ENCODE assay signal across 8 mouse cellular contexts in genomic region chr6:6955764-6956561, GRCm38 (mm10). TPM values are rescaled to one million over a fixed set of nuclear protein-coding genes. Genes with fewer than 3 reads are reported as not detected.
DNase-seq lines count a peak whose midpoint lies in the region; ATAC-seq and TF ChIP-seq lines count a peak whose summit lies in the region.

TSS of gene Sdhaf3 (plus strand) at chr6:6956004.

- ATAC-seq in embryonic facial prominence, embryonic 13.5 days (ENCODE audit: insufficient number of reproducible peaks, insufficient read depth, low FRiP score, low TSS enrichment, low read depth), result peak; percentile 99
- ATAC-seq in limb, embryonic 12.5 days (ENCODE audit: insufficient number of reproducible peaks, insufficient read depth, low FRiP score, low TSS enrichment, low read depth), result peak; percentile 97
- peak; percentile 100 for ATAC-seq in midbrain, embryonic 15.5 days (replicated peaks)

- no peak for TF ChIP-seq POLR2A in kidney, adult 2 months (IDR thresholded peaks at IDR 0.05; ENCODE audit: low read depth, low read length)
- no peak; the same call in 1 of the 2 replicates for TF ChIP-seq POLR2A in spleen, adult 2 months (IDR thresholded peaks at IDR 0.05; ENCODE audit: low read depth, low read length)

- H3K4me1 ChIP-seq in embryonic facial prominence, embryonic 13.5 days, result peaks cover 4% of the 10 kb centered on the region; the same call in 1 of the 2 replicates
- H3K4me1 ChIP-seq in kidney, adult 2 months (ENCODE audit: control insufficient read depth, insufficient read depth, low read length), result no peaks in the 10 kb centered on the region
- peaks cover 5% of the 10 kb centered on the region; the same call in 1 of the 2 replicates for H3K4me1 ChIP-seq in limb, embryonic 12.5 days (replicated peaks)
- H3K4me1 ChIP-seq in midbrain, embryonic 15.5 days, result peaks cover 9% of the 10 kb centered on the region
- H3K4me1 ChIP-seq in spleen, adult 2 months (ENCODE audit: control insufficient read depth, insufficient read depth, insufficient read length), result no peaks in the 10 kb centered on the region; the same call in 1 of the 2 replicates

- H3K4me3 ChIP-seq in embryonic facial prominence, embryonic 13.5 days, result peak within 1 kb of the TSS; percentile 67
- H3K4me3 ChIP-seq in kidney, adult 2 months (ENCODE audit: insufficient read depth, low read depth, low read length), result peak within 1 kb of the TSS; percentile 74
- H3K4me3 ChIP-seq in limb, embryonic 12.5 days (replicated peaks), result peak within 1 kb of the TSS; percentile 68
- H3K4me3 ChIP-seq in midbrain, embryonic 15.5 days, result peak within 1 kb of the TSS; percentile 58
- H3K4me3 ChIP-seq in spleen, adult 2 months (ENCODE audit: extremely low read depth, insufficient read depth, insufficient read length), result peak within 1 kb of the TSS; percentile 93

- no peak for TF ChIP-seq CTCF in kidney, adult 2 months (conservative IDR thresholded peaks at IDR 0.05; ENCODE audit: insufficient read depth, insufficient read length, low read depth, low read length)
- no peak; the same call in 1 of the 2 replicates for TF ChIP-seq CTCF in spleen, adult 2 months (IDR thresholded peaks at IDR 0.05; ENCODE audit: extremely low read depth, insufficient read depth, insufficient read length, insufficient replicate concordance)

- H3K27me3 ChIP-seq in embryonic facial prominence, embryonic 13.5 days, result no peaks in the 10 kb centered on the region
- no peaks in the 10 kb centered on the region for H3K27me3 ChIP-seq in kidney, adult 2 months (replicated peaks; ENCODE audit: control insufficient read depth, insufficient read depth, low read length)
- H3K27me3 ChIP-seq in limb, embryonic 12.5 days, result no peaks in the 10 kb centered on the region
- H3K27me3 ChIP-seq in midbrain, embryonic 15.5 days (replicated peaks), result no peaks in the 10 kb centered on the region
- H3K27me3 ChIP-seq in spleen, adult 2 months (ENCODE audit: control insufficient read depth, insufficient read depth, low read length), result no peaks in the 10 kb centered on the region

- peak within 1 kb of the TSS; percentile 62 for H3K27ac ChIP-seq in embryonic facial prominence, embryonic 13.5 days
- peak within 1 kb of the TSS; percentile 24; the same call in 1 of the 2 replicates for H3K27ac ChIP-seq in kidney, adult 2 months (ENCODE audit: insufficient read depth, low read depth, low read length)
- H3K27ac ChIP-seq in limb, embryonic 12.5 days, result peak within 1 kb of the TSS; percentile 62
- H3K27ac ChIP-seq in midbrain, embryonic 15.5 days, result peak within 1 kb of the TSS; percentile 73
- H3K27ac ChIP-seq in spleen, adult 2 months (ENCODE audit: insufficient read depth, low read length), result peak within 1 kb of the TSS; percentile 64

- peak within 1 kb of the TSS; percentile 64 for H3K4me2 ChIP-seq in embryonic facial prominence, embryonic 13.5 days
- H3K4me2 ChIP-seq in limb, embryonic 12.5 days, result peak within 1 kb of the TSS; percentile 75
- peak within 1 kb of the TSS; percentile 66 for H3K4me2 ChIP-seq in midbrain, embryonic 15.5 days

- WGBS in embryonic facial prominence, embryonic 13.5 days, result under 1% methylated on average over 52 of the region's 52 CpGs
- WGBS in kidney, adult 2 months, result under 1% methylated on average over 52 of the region's 52 CpGs
- WGBS in limb, embryonic 12.5 days, result under 1% methylated on average over 52 of the region's 52 CpGs
- under 1% methylated on average over 52 of the region's 52 CpGs for WGBS in midbrain, embryonic 15.5 days
- under 1% methylated on average over 52 of the region's 52 CpGs for WGBS in spleen, adult 2 months

- H3K9ac ChIP-seq in embryonic facial prominence, embryonic 13.5 days, result peak within 1 kb of the TSS; percentile 80
- peak within 1 kb of the TSS; percentile 61 for H3K9ac ChIP-seq in limb, embryonic 12.5 days (replicated peaks)
- H3K9ac ChIP-seq in midbrain, embryonic 15.5 days, result peak within 1 kb of the TSS; percentile 64

- peak; percentile 98 for DNase-seq in 3134 (ENCODE audit: extremely low read depth, insufficient read length, low spot score)
- DNase-seq in adrenal gland, postnatal 36 days, result peak; percentile 95 to 96
- DNase-seq in heart, adult 18-20 months, result peak; percentile 97 to 98
- DNase-seq in kidney, adult 2 months, result peak; percentile 98
- DNase-seq in spleen, adult 2 months (ENCODE audit: low read depth in 1 of 2, low spot score in 2 of 2), result peak; percentile 91

- H3K9me3 ChIP-seq in embryonic facial prominence, embryonic 13.5 days, result no peaks in the 10 kb centered on the region
- H3K9me3 ChIP-seq in limb, embryonic 12.5 days, result no peaks in the 10 kb centered on the region
- H3K9me3 ChIP-seq in midbrain, embryonic 15.5 days, result no peaks in the 10 kb centered on the region

- H3K36me3 ChIP-seq in embryonic facial prominence, embryonic 13.5 days, result no peaks in the 10 kb centered on the region
- no peaks in the 10 kb centered on the region for H3K36me3 ChIP-seq in kidney, adult 2 months (ENCODE audit: control insufficient read depth, insufficient read depth, low read length)
- no peaks in the 10 kb centered on the region for H3K36me3 ChIP-seq in limb, embryonic 12.5 days
- no peaks in the 10 kb centered on the region for H3K36me3 ChIP-seq in midbrain, embryonic 15.5 days (replicated peaks)
- no peaks in the 10 kb centered on the region for H3K36me3 ChIP-seq in spleen, adult 2 months (ENCODE audit: control insufficient read depth, insufficient read depth, low read length)

RNA-seq across cellular contexts. Expression of gene Sdhaf3, which starts in this region (rescaled TPM):
- 1 to 10 TPM; 4.5 to 6.2 TPM for total RNA-seq in adrenal gland, postnatal 36 days (2021)
- 6.5 and 8.7 TPM in 2 replicates for polyA plus RNA-seq in embryonic facial prominence, embryonic 13.5 days (2015; fragmentation: Nextera tagmentation; extraction: Ambion mirVana)
- 1 to 10 TPM; 4.6 to 4.7 TPM for total RNA-seq in heart, adult 18-20 months (2021)
- polyA plus RNA-seq in kidney, adult 2 months (2012; rRNA removed), result 0.67 and 1.2 TPM in 2 replicates
- 7.3 and 8.1 TPM in 2 replicates for polyA plus RNA-seq in limb, embryonic 12.5 days (2016; fragmentation: Nextera tagmentation; extraction: Ambion mirVana)
- polyA plus RNA-seq in midbrain, embryonic 15.5 days (2015; fragmentation: Nextera tagmentation; extraction: Ambion mirVana), result 6.4 and 6.9 TPM in 2 replicates
- 0.19 and 0.22 TPM in 2 replicates for polyA plus RNA-seq in spleen, adult 2 months (2012; rRNA removed)

Comparison
In these comparisons a context has a peak if more than half of its experiments do, and no peak if none do; other contexts are left out.
1. Peak in every context shown above with its lines: DNase-seq, ATAC-seq, H3K4me3 ChIP-seq and H3K27ac ChIP-seq.
2. Peak in DNase-seq, H3K4me3 ChIP-seq and H3K27ac ChIP-seq in spleen, adult 2 months; RNA of the gene not detected or under 1 TPM.